Comparison of ENCODE assay signal across 8 mouse cellular contexts in genomic region chr2:121473301-121474179, GRCm38 (mm10). TPM values are rescaled to one million over a fixed set of nuclear protein-coding genes. Genes with fewer than 3 reads are reported as not detected.
A peak's percentile ranks its signal among the peaks of the same experiment; 100 is the strongest.
DNase-seq lines count a peak whose midpoint lies in the region; ATAC-seq lines count a peak whose summit lies in the region.
"Not testable (repeated sequence)": the region's sequence is repeated elsewhere in the genome, so short reads cannot be mapped to it uniquely, and the experiment has no call there.

Gene Mfap1b, minus strand, starts transcription at chr2:121474067.

- ATAC-seq in hindbrain, embryonic 15.5 days (ENCODE audit: low FRiP score, low read depth) = peak; percentile 95

- peak within 1 kb of the TSS; percentile 68 for H3K27ac ChIP-seq in hindbrain, embryonic 15.5 days (replicated peaks)

- H3K4me1 ChIP-seq in hindbrain, embryonic 15.5 days (replicated peaks) = not testable (repeated sequence)

- peak; percentile 81 for DNase-seq in T-cell, adult 2 months (ENCODE audit: low spot score)
- peak; percentile 80 to 83 for DNase-seq in cerebellum, postnatal 36 days
- peak; percentile 80 to 91 for DNase-seq in frontal cortex, postnatal 36 days (ENCODE audit: low spot score in 2 of 2)
- DNase-seq in left cerebral cortex, adult 11 months (ENCODE audit: low spot score) = peak; percentile 81
- peak; percentile 83 to 84 for DNase-seq in lung, postnatal 4 days
- peak; percentile 80 for DNase-seq in retina, postnatal 7 days (ENCODE audit: low read depth, low spot score)
- peak; percentile 51 for DNase-seq in urinary bladder, adult 2 months (ENCODE audit: low spot score)

- H3K27me3 ChIP-seq in hindbrain, embryonic 15.5 days = not testable (repeated sequence)

- WGBS in hindbrain, embryonic 15.5 days = 6% methylated on average over 41 of the region's 41 CpGs

- H3K4me3 ChIP-seq in hindbrain, embryonic 15.5 days = peak within 1 kb of the TSS; percentile 67

- not testable (repeated sequence) for H3K36me3 ChIP-seq in hindbrain, embryonic 15.5 days

- peak within 1 kb of the TSS; percentile 76 for H3K4me2 ChIP-seq in hindbrain, embryonic 15.5 days

- peak within 1 kb of the TSS; percentile 75 for H3K9ac ChIP-seq in hindbrain, embryonic 15.5 days

- H3K9me3 ChIP-seq in hindbrain, embryonic 15.5 days = not testable (repeated sequence)

RNA-seq across cellular contexts. Expression of gene Mfap1b, which starts in this region (rescaled TPM):
- polyA plus RNA-seq in hindbrain, embryonic 15.5 days (2015; fragmentation: Nextera tagmentation; extraction: Ambion mirVana) = 68.0 and 70.6 TPM in 2 replicates
- polyA plus RNA-seq in urinary bladder, adult 2 months (2012; rRNA removed) = 23.0 and 28.6 TPM in 2 replicates

Comparison
In these comparisons a context has a peak if more than half of its experiments do, and no peak if none do; other contexts are left out.
1. Peak in every context shown above with its lines: DNase-seq, ATAC-seq, H3K4me3 ChIP-seq and H3K27ac ChIP-seq.